13 mouse cellular contexts compared by ENCODE assay signal in the genomic region with DNA sequence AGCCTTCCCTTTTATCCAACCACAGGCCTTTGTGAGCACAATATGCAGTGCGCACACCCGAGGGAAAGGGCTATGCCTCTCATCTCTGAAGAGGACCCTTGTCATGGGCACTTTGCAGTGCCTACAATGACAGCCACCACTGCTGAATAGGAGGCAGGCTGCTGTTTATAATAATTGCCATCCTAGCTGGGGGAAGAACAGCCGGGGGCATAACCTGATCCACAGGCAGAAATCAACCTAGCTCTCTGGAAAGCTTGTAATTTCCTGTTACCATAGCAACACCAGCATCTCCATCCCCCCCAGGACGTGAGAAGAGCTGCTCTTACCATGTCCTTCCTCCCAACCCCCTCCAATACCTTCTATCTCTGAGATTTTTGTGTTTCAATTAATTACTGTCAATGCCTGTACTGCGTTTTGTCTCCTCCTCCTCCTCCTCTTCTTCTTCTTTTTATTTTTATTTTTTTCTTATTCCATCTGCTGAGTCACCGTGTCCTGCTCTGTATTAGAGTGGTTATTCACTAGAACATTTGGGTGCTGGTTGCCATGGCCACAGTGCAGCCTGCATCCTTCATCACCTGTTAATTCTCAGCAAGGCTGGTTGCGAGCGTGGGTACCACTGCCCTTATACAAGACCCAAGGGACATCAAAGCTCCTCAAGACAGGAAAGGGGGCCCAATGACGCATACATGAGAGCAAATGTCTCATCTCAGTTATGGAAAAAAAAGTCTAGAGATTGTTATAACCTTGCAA. TPM values are rescaled to one million over a fixed set of nuclear protein-coding genes. Genes with fewer than 3 reads are reported as not detected.
DNase-seq lines count a peak whose midpoint lies in the region; TF ChIP-seq lines count a peak whose summit lies in the region.
"Had no signal": no experiment of that assay in that cellular context is flagged by ENCODE, and none has a peak within 500 bp of the region (broad histone marks: within the 10 kb centered on the region; RNA-seq: fewer than 3 reads in every experiment).

No protein-coding gene starts in this region.

- H3K4me1 ChIP-seq in hindbrain, embryonic 10.5 days (replicated peaks): peaks cover 52% of the 10 kb centered on the region
- no peaks in the 10 kb centered on the region for H3K4me1 ChIP-seq in thymus, adult 2 months (replicated peaks; ENCODE audit: control insufficient read depth, insufficient read depth, low read length)

- H3K27ac ChIP-seq in hindbrain, embryonic 10.5 days: peak overlapping the region; percentile 66; the same call in 1 of the 2 replicates
- no peak overlapping the region for H3K27ac ChIP-seq in thymus, adult 2 months (ENCODE audit: control insufficient read depth, insufficient read depth, low read length)
- H3K27ac ChIP-seq: embryonic facial prominence, embryonic 13.5 days; limb, embryonic 12.5 days had no signal

- intact Hi-C loops in left cerebral cortex, postnatal 10 days (cut with DNase I): no loop called here
- intact Hi-C loops in left cerebral cortex, postnatal 36 days (cut with DNase I): no loop called here

- TF ChIP-seq CTCF in thymus, adult 2 months (IDR thresholded peaks at IDR 0.05; ENCODE audit: borderline replicate concordance, control insufficient read depth, extremely low read depth, insufficient read depth, low read length, poor library complexity): no peak

- DNase-seq in left cerebral cortex, adult 8-10 months (ENCODE audit: low spot score in 2 of 2): peak; percentile 40 to 72
- no peak for DNase-seq in left cerebral cortex, postnatal 10 days (ENCODE audit: extremely low spot score in 1 of 2, low spot score in 2 of 2)
- DNase-seq in hindbrain, embryonic 10.5 days (ENCODE audit: low spot score): peak; percentile 16
- DNase-seq in left cerebral cortex, postnatal 36 days (ENCODE audit: low spot score in 2 of 2): peak; percentile 34 to 58
- peak; percentile 53 to 74 for DNase-seq in right cerebral cortex, postnatal 36 days (ENCODE audit: low spot score in 2 of 2)
- no peak for DNase-seq in spleen, postnatal 36 days (ENCODE audit: low spot score in 2 of 2)
- DNase-seq in heart, postnatal 4 days: no peak
- DNase-seq in thymus, adult 2 months: no peak
- DNase-seq: gastrocnemius, postnatal 36 days; lung, postnatal 10 days had no signal

- no peak overlapping the region for H3K4me3 ChIP-seq in hindbrain, embryonic 10.5 days
- no peak overlapping the region for H3K4me3 ChIP-seq in thymus, adult 2 months (ENCODE audit: control insufficient read depth, insufficient read depth, low read length)
- H3K4me3 ChIP-seq: embryonic facial prominence, embryonic 13.5 days; limb, embryonic 12.5 days had no signal

- WGBS in hindbrain, embryonic 10.5 days: 64% methylated on average over 9 of the region's 9 CpGs
- 56% methylated on average over 9 of the region's 9 CpGs for WGBS in thymus, adult 2 months

- no peaks in the 10 kb centered on the region for H3K36me3 ChIP-seq in hindbrain, embryonic 10.5 days
- no peaks in the 10 kb centered on the region for H3K36me3 ChIP-seq in thymus, adult 2 months (ENCODE audit: control insufficient read depth, insufficient read depth, low read length)
- H3K36me3 ChIP-seq: embryonic facial prominence, embryonic 13.5 days; limb, embryonic 12.5 days had no signal

- H3K9me3 ChIP-seq in hindbrain, embryonic 10.5 days: no peaks in the 10 kb centered on the region
- H3K9me3 ChIP-seq: embryonic facial prominence, embryonic 13.5 days; limb, embryonic 12.5 days had no signal

- H3K27me3 ChIP-seq in hindbrain, embryonic 10.5 days (ENCODE audit: insufficient read depth, poor library complexity, severe bottlenecking): no peaks in the 10 kb centered on the region
- no peaks in the 10 kb centered on the region for H3K27me3 ChIP-seq in thymus, adult 2 months (ENCODE audit: control insufficient read depth, insufficient read depth, low read length)
- H3K27me3 ChIP-seq: embryonic facial prominence, embryonic 13.5 days had no signal

- TF ChIP-seq POLR2A in thymus, adult 2 months (IDR thresholded peaks at IDR 0.05; ENCODE audit: control insufficient read depth, extremely low read depth, insufficient read depth, low read length, poor library complexity): no peak

RNA-seq across cellular contexts. Expression of a gene that starts 1.3 kb away (rescaled TPM):
- not detected for total RNA-seq in left cerebral cortex, adult 8-10 months (2022)
- total RNA-seq in left cerebral cortex, postnatal 10 days (2021): not detected
- 0.90 TPM in 1 of 2 replicates, not detected in the other for polyA plus RNA-seq in hindbrain, embryonic 10.5 days (2016; fragmentation: Nextera tagmentation; extraction: Ambion mirVana)
- total RNA-seq in left cerebral cortex, postnatal 36 days (2021): not detected
- not detected for total RNA-seq in heart, postnatal 4 days (2021)
- 2.0 and 2.4 TPM in 2 replicates for polyA plus RNA-seq in thymus, adult 2 months (2012; rRNA removed)
- total RNA-seq: gastrocnemius, postnatal 36 days; neutrophil, adult 5-6 weeks had no signal
- polyA plus RNA-seq: limb, embryonic 12.5 days had no signal

RNA-seq across cellular contexts. Expression of a gene that starts 13.3 kb away (rescaled TPM):
- total RNA-seq in left cerebral cortex, adult 8-10 months (2022): 100 to 1,000 TPM; 753 to 824 (median 763) TPM
- 100 to 1,000 TPM; 770 to 774 TPM for total RNA-seq in left cerebral cortex, postnatal 10 days (2021)
- polyA plus RNA-seq in hindbrain, embryonic 10.5 days (2016; fragmentation: Nextera tagmentation; extraction: Ambion mirVana): 1,728 and 1,735 TPM in 2 replicates
- 100 to 1,000 TPM; 712 to 762 TPM for total RNA-seq in left cerebral cortex, postnatal 36 days (2021)
- total RNA-seq in heart, postnatal 4 days (2021): 1,000 to 10,000 TPM; 1,236 to 1,276 TPM
- 117 and 131 TPM in 2 replicates for polyA plus RNA-seq in thymus, adult 2 months (2012; rRNA removed)

RNA-seq across cellular contexts. Expression of a gene that starts 23.0 kb away (rescaled TPM):
- 100 to 1,000 TPM; 132 to 184 (median 175) TPM for total RNA-seq in left cerebral cortex, adult 8-10 months (2022)
- total RNA-seq in left cerebral cortex, postnatal 10 days (2021): 100 to 1,000 TPM; 109 to 139 TPM
- polyA plus RNA-seq in hindbrain, embryonic 10.5 days (2016; fragmentation: Nextera tagmentation; extraction: Ambion mirVana): 33.2 and 37.7 TPM in 2 replicates
- 100 to 1,000 TPM in 1 of 2 experiments, 10 to 100 TPM in 1; 88.1 to 173 TPM for total RNA-seq in left cerebral cortex, postnatal 36 days (2021)
- 1 to 10 TPM; 3.1 to 4.1 TPM for total RNA-seq in heart, postnatal 4 days (2021)
- 7.7 and 8.6 TPM in 2 replicates for polyA plus RNA-seq in thymus, adult 2 months (2012; rRNA removed)

Comparison
In these comparisons a context has a peak if more than half of its experiments do, and no peak if none do; other contexts are left out.
1. DNase-seq: peak in left cerebral cortex, adult 8-10 months (2 of 2), hindbrain, embryonic 10.5 days (single experiment), left cerebral cortex, postnatal 36 days (2 of 2) and right cerebral cortex, postnatal 36 days (2 of 2); none in left cerebral cortex, postnatal 10 days (0 of 2), spleen, postnatal 36 days (0 of 2), heart, postnatal 4 days (single experiment) and thymus, adult 2 months (single experiment).
2. RNA of a gene that starts 23.0 kb away (total RNA-seq): 132 to 184 TPM in left cerebral cortex, adult 8-10 months, 88.1 to 173 TPM in left cerebral cortex, postnatal 36 days and 109 to 139 TPM in left cerebral cortex, postnatal 10 days; 3.1 to 4.1 TPM in heart, postnatal 4 days; every median in the first group is over 10 times any median in the second.